Mouse (Mus musculus) lung, adult 2 months (tissue): ENCODE measurements at regions not wholly inside any gene's neighbourhood (a gene's known extent, or its start where the extent isn't known, plus 50 kb on each side); places are given as distances from the start of the nearest gene placed in this dataset.

Source experiments
- CTCF ChIP-seq: fragments of 200-500 bp; IDR thresholded peaks from 2 replicates; pipeline ENCODE4 v1.5.1; 2011; ENCODE audit warnings: mild to moderate bottlenecking, low read length, control low read depth; ENCODE audit not compliant: insufficient read depth
- POLR2A ChIP-seq: fragments of 200-500 bp; IDR thresholded peaks from 2 replicates; pipeline ENCODE4 v1.6.1; 2011; ENCODE audit warnings: low read depth, mild to moderate bottlenecking, control low read depth, low read length, borderline replicate concordance; ENCODE audit errors: extremely low read depth

- TF ChIP-seq CTCF (no peak), POLR2A (no peak)
Observed at GRCm38 (mm10) chr1:191457103-191457502, 54.0 kb upstream of the Ppp2r5a start.
